Mouse (Mus musculus): Measurements from ENCODE around the gene Tenm4. TPM values are rescaled to one million over a fixed set of nuclear protein-coding genes. Genes with fewer than 3 reads are reported as not detected.

Gene Tenm4
- total and polyA plus RNA-seq, 2 experiments from 2014 or later: 1.4 to 5.9 TPM

- Histone ChIP-seq H3K9ac (replicated peaks; ENCODE audit: low read depth, low read length) (no peak overlapping the region), H3K9me3 (replicated peaks; ENCODE audit: control insufficient read depth, low read length) (no peaks in the 10 kb centered on the region), H3K27ac (ENCODE audit: low read depth) (no peak overlapping the region), H3K4me1 (ENCODE audit: control insufficient read depth, insufficient read depth) (no peaks in the 10 kb centered on the region), H3K27me3 (ENCODE audit: control insufficient read depth, insufficient read depth, low read length) (no peaks in the 10 kb centered on the region), H3K4me2 (ENCODE audit: low read depth, low read length) (no peak overlapping the region), H3K36me3 (replicated peaks; ENCODE audit: control insufficient read depth, insufficient read depth, low read length) (no peaks in the 10 kb centered on the region), H3K4me3 (ENCODE audit: low read depth, low read length) (no peak overlapping the region)
- DNase-seq (ENCODE audit: low spot score) (peak; percentile 66), ATAC-seq (ENCODE audit: insufficient read depth, low read depth) (peak; percentile 58)
- 28% methylated on average over 7 of the region's 7 CpGs for WGBS
- TF ChIP-seq EP300 (IDR thresholded peaks at IDR 0.05; ENCODE audit: low read depth) (no peak), CTCF (IDR thresholded peaks at IDR 0.05; ENCODE audit: low read depth) (no peak)
Measured at GRCm38 (mm10) chr7:96575202-96575650, 404.2 kb downstream of the Tenm4 start.

DNA sequence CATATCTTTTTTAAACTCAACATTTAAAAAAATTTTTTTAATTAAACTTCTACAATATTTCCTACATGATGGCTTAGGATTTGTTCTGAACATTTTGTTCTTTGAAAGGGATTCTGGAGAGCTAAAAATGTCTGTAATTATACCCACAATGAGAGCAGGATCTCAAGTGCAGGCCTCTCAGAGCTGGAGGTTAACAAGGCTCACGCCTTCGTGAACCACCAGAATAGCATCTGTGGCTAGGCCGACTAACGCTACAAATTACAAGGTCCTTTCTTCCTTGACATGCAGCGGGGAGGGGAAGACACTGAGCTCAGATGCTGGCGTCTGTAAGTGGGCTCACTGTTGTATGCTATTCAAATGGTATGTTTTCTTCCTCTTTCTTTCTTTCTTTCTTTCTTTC is 411.7 kb downstream of the Tenm4 start:
- no peak for DNase-seq (ENCODE audit: low spot score)
- Histone ChIP-seq H3K4me3 (ENCODE audit: low read depth, low read length) (no peak overlapping the region), H3K27me3 (ENCODE audit: control insufficient read depth, insufficient read depth, low read length) (no peaks in the 10 kb centered on the region), H3K4me2 (ENCODE audit: low read depth, low read length) (no peak overlapping the region), H3K4me1 (ENCODE audit: control insufficient read depth, insufficient read depth) (no peaks in the 10 kb centered on the region), H3K9me3 (replicated peaks; ENCODE audit: control insufficient read depth, low read length) (no peaks in the 10 kb centered on the region), H3K27ac (ENCODE audit: low read depth) (no peak overlapping the region), H3K9ac (replicated peaks; ENCODE audit: low read depth, low read length) (no peak overlapping the region), H3K36me3 (replicated peaks; ENCODE audit: control insufficient read depth, insufficient read depth, low read length) (no peaks in the 10 kb centered on the region)
- TF ChIP-seq EP300 (IDR thresholded peaks at IDR 0.05; ENCODE audit: low read depth) (no peak), CTCF (IDR thresholded peaks at IDR 0.05; ENCODE audit: low read depth) (no peak)
- 60% methylated on average over 6 of the region's 6 CpGs for WGBS
- no peak for ATAC-seq (ENCODE audit: insufficient read depth, low read depth)

DNA sequence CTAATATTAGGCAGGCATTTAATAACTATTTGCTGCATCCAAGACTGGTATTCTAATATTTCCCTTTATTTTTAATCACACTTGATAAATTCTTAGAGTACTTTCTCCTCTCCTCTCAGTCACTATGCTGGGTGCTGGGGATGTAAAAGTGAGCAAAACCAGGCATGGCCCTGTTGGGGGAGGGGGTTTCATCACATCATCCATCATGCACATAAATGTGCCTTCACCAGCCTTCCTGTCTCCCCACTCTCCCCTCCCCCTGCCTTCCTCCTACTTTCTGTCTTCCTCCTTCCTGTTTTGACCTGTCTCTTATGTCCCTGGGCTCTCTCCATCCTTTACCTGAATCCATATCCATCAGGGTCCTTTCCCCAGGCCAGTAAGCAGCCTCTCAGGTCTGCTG is 416.4 kb downstream of the Tenm4 start:
- Histone ChIP-seq H3K27me3 (ENCODE audit: control insufficient read depth, insufficient read depth, low read length) (no peaks in the 10 kb centered on the region), H3K4me1 (ENCODE audit: control insufficient read depth, insufficient read depth) (no peaks in the 10 kb centered on the region), H3K4me2 (ENCODE audit: low read depth, low read length) (no peak overlapping the region), H3K4me3 (ENCODE audit: low read depth, low read length) (no peak overlapping the region), H3K36me3 (replicated peaks; ENCODE audit: control insufficient read depth, insufficient read depth, low read length) (no peaks in the 10 kb centered on the region), H3K9me3 (replicated peaks; ENCODE audit: control insufficient read depth, low read length) (no peaks in the 10 kb centered on the region), H3K9ac (replicated peaks; ENCODE audit: low read depth, low read length) (no peak overlapping the region), H3K27ac (ENCODE audit: low read depth) (no peak overlapping the region)
- no peak for ATAC-seq (ENCODE audit: insufficient read depth, low read depth)
- no peak for TF ChIP-seq EP300 (IDR thresholded peaks at IDR 0.05; ENCODE audit: low read depth)
- no peak for TF ChIP-seq CTCF (IDR thresholded peaks at IDR 0.05; ENCODE audit: low read depth)
- no peak for DNase-seq (ENCODE audit: low spot score)

GRCm38 (mm10) chr7:96588567-96588966 is 417.5 kb downstream of the Tenm4 start:
- Histone ChIP-seq H3K27ac (ENCODE audit: low read depth) (no peak overlapping the region), H3K4me2 (ENCODE audit: low read depth, low read length) (no peak overlapping the region), H3K36me3 (replicated peaks; ENCODE audit: control insufficient read depth, insufficient read depth, low read length) (no peaks in the 10 kb centered on the region), H3K9ac (replicated peaks; ENCODE audit: low read depth, low read length) (no peak overlapping the region), H3K4me3 (ENCODE audit: low read depth, low read length) (no peak overlapping the region), H3K27me3 (ENCODE audit: control insufficient read depth, insufficient read depth, low read length) (no peaks in the 10 kb centered on the region), H3K9me3 (replicated peaks; ENCODE audit: control insufficient read depth, low read length) (no peaks in the 10 kb centered on the region), H3K4me1 (ENCODE audit: control insufficient read depth, insufficient read depth) (no peaks in the 10 kb centered on the region)
- 73% methylated on average over 6 of the region's 6 CpGs for WGBS
- DNase-seq (ENCODE audit: low spot score) (no peak), ATAC-seq (ENCODE audit: insufficient read depth, low read depth) (no peak)
- TF ChIP-seq CTCF (IDR thresholded peaks at IDR 0.05; ENCODE audit: low read depth) (no peak), EP300 (IDR thresholded peaks at IDR 0.05; ENCODE audit: low read depth) (no peak)

DNA sequence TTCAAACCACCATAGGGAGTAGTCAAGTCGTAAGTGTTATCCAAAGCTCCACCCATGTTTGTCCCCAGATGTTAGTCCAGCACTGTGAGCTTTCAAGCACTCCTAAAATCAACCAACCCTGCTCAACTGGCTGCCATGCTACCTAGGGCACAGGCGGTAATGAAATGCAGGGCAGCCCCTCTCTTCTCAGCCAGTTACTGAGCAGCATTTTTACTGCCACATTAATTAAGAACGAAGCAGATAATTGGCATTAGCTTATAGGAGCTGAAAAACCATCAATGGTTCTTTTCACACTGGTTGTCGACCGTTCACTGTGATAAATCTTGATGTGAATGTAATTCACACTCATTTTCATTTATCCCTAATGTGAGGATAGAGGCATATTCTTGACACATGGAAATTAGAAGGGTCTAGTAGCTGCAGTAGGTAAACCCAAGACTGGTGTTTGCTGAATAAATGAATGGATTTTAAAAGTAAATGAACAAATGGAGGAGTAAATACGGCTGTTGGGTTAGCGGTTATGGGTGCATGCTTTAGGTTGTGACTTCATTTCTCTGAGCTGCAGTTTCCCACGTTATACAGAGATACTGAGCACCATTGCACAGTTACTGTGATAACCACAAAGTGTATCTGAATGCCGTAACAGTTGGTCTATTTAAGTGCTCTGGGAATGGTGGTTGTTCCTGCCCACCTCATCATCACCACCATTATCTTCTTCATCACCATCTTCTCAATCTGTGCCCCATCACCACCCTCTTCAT is 424.7 kb downstream of the Tenm4 start:
- DNase-seq (ENCODE audit: low spot score) (no peak), ATAC-seq (ENCODE audit: insufficient read depth, low read depth) (no peak)
- no peaks in the 10 kb centered on the region for H3K4me1 ChIP-seq (ENCODE audit: control insufficient read depth, insufficient read depth)
- no peak for TF ChIP-seq EP300 (IDR thresholded peaks at IDR 0.05; ENCODE audit: low read depth)
- no peak for TF ChIP-seq CTCF (IDR thresholded peaks at IDR 0.05; ENCODE audit: low read depth)
- no peak overlapping the region for H3K9ac ChIP-seq (replicated peaks; ENCODE audit: low read depth, low read length)
- H3K4me3 ChIP-seq (ENCODE audit: low read depth, low read length): no peak overlapping the region
- no peak overlapping the region for H3K4me2 ChIP-seq (ENCODE audit: low read depth, low read length)
- H3K9me3 ChIP-seq (replicated peaks; ENCODE audit: control insufficient read depth, low read length): no peaks in the 10 kb centered on the region
- no peaks in the 10 kb centered on the region for H3K27me3 ChIP-seq (ENCODE audit: control insufficient read depth, insufficient read depth, low read length)
- H3K36me3 ChIP-seq (replicated peaks; ENCODE audit: control insufficient read depth, insufficient read depth, low read length): no peaks in the 10 kb centered on the region
- WGBS: 78% methylated on average over 9 of the region's 9 CpGs
- no peak overlapping the region for H3K27ac ChIP-seq (ENCODE audit: low read depth)

All from heart, postnatal 0 days (tissue).